Mouse (Mus musculus) ES-E14 (cell line): Measurements from ENCODE around the gene Plekhh2. TPM values are rescaled to one million over a fixed set of nuclear protein-coding genes. Genes with fewer than 3 reads are reported as not detected.

Experiments used
- DNase-seq: peaks from one replicate; pipeline ENCODE4 v3.0.0-alpha.2; 2013; ENCODE audit warnings: low read depth, low spot score
- H3K27ac ChIP-seq: 2 replicates; pipeline ENCODE4 v1.5.1; 2012; ENCODE audit warnings: low read depth, mild to moderate bottlenecking, low read length, moderate library complexity, mixed read lengths; ENCODE audit not compliant: poor library complexity, insufficient read depth, severe bottlenecking
- H3K36me3 ChIP-seq: 2 replicates; pipeline ENCODE4 v1.6.1; 2012; ENCODE audit warnings: mild to moderate bottlenecking, low read length, moderate library complexity, mixed read lengths; ENCODE audit not compliant: control insufficient read depth, poor library complexity, insufficient read depth, severe bottlenecking
- H3K4me1 ChIP-seq, 2 experiments: fragments of 150-350 bp in 1 of 2; sonication (generic) in 1 of 2; 2 replicates each; pipeline ENCODE4 v1.6.1; 2012; ENCODE audit warnings: low read length in 2 of 2, mild to moderate bottlenecking in 1 of 2, mixed read lengths in 1 of 2; ENCODE audit not compliant: control insufficient read depth in 2 of 2, insufficient read depth in 2 of 2, poor library complexity in 1 of 2
- H3K4me3 ChIP-seq, 2 experiments: fragments of 150-350 bp in 1 of 2; sonication (generic) in 1 of 2; 2 replicates each; pipeline ENCODE4 v1.5.1; 2012; ENCODE audit warnings: low read length in 2 of 2, low read depth in 1 of 2, mild to moderate bottlenecking in 1 of 2, mixed read lengths in 1 of 2; ENCODE audit not compliant: insufficient read depth in 1 of 2, poor library complexity in 1 of 2, severe bottlenecking in 1 of 2
- H3K9ac ChIP-seq: 2 replicates; pipeline ENCODE4 v1.6.1; 2012; ENCODE audit warnings: low read depth, mild to moderate bottlenecking, low read length, mixed read lengths; ENCODE audit not compliant: poor library complexity, insufficient read depth, severe bottlenecking
- H3K9me3 ChIP-seq: fragments of 150-350 bp; sonication (generic); 2 replicates; pipeline ENCODE4 v1.6.1; 2012; ENCODE audit warnings: low read depth, mild to moderate bottlenecking, low read length; ENCODE audit not compliant: control insufficient read depth, insufficient read depth
- CHD2 ChIP-seq: IDR thresholded peaks from 2 replicates; pipeline ENCODE4 v1.6.1; 2014; ENCODE audit warnings: mild to moderate bottlenecking, low read depth, low read length, inconsistent platforms
- HCFC1 ChIP-seq: IDR thresholded peaks from 2 replicates; pipeline ENCODE4 v1.6.1; 2012; ENCODE audit warnings: low read length, inconsistent platforms, borderline replicate concordance; ENCODE audit not compliant: insufficient read depth
- MAFK ChIP-seq: IDR thresholded peaks from 2 replicates; pipeline ENCODE4 v1.6.1; 2014; ENCODE audit warnings: mild to moderate bottlenecking, low read depth, low read length, inconsistent platforms; ENCODE audit not compliant: insufficient read depth
- ZC3H11A ChIP-seq: IDR thresholded peaks from 2 replicates; pipeline ENCODE4 v1.6.1; 2012; ENCODE audit warnings: low read depth, mild to moderate bottlenecking, inconsistent platforms, low read length, borderline replicate concordance
- ZNF384 ChIP-seq: IDR thresholded peaks from 2 replicates; pipeline ENCODE4 v1.6.1; 2012; ENCODE audit warnings: low read depth, low read length, inconsistent platforms
- in situ Hi-C, 2 experiments: fragments of 600-800 bp; cut with MboI; formaldehyde crosslinking; loops; one replicate each; pipeline ENCODE4 v1.15.1; 2025; ENCODE audit warnings: low sequenced_read_pairs in 2 of 2, inconsistent platforms in 1 of 2; ENCODE audit not compliant: unreplicated experiment in 2 of 2
- total RNA-seq: library from RNA; depleted of rRNA; stranded (reverse); fragments of 300-350 nt; gene quantifications from 2 replicates; pipeline ENCODE4 v1.2.3, GENCODE M21; 2012

Plekhh2 gene
- total RNA-seq, 1 experiment: 4.0 TPM

- TF ChIP-seq ZC3H11A (no peak), CHD2 (no peak), MAFK (no peak), ZNF384 (no peak), HCFC1 (no peak)
- in situ Hi-C loops: no loop called here
- DNase-seq: no peak
- Histone ChIP-seq H3K9ac (no peak overlapping the region), H3K4me1 (peaks cover 0 to 13% of the 10 kb centered on the region in 2 experiments; a peak in 2 of 4 replicates), H3K4me3 (no peak overlapping the region), H3K9me3 (no peaks in the 10 kb centered on the region), H3K36me3 (no peaks in the 10 kb centered on the region), H3K27ac (no peak overlapping the region)
These were observed 133.4 kb downstream of the Plekhh2 start for GRCm38 (mm10) chr17:84645119-84645518.

DNA sequence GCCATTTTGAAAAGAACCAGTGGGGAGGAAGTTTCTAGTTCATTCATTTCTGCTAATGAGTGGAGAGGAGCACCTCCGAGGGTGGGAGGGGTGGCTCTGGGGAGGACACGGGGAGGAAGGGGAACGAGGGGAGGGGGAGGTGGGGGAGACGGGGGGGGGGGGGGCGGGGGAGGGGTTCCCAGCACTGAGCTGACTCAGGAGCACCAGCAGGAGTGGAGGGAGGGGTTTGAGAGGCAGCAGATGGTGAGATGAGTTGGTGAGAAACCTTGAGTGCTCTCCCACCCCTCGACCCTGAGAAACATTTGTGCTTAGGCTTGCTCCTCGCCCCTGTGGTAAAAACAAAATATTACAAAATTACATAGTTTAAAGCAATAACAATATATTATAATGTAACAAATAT lies 134.2 kb downstream of the Plekhh2 start:
- in situ Hi-C loops: no loop called here
- H3K36me3 ChIP-seq: no peaks in the 10 kb centered on the region
- DNase-seq: no peak

GRCm38 (mm10) chr17:84646477-84646876 lies 134.8 kb downstream of the Plekhh2 start:
- no peak overlapping the region for H3K27ac ChIP-seq
- H3K4me3 ChIP-seq: no peak overlapping the region
- H3K9me3 ChIP-seq: no peaks in the 10 kb centered on the region
- H3K9ac ChIP-seq: no peak overlapping the region
- no peak for DNase-seq
- no peaks in the 10 kb centered on the region for H3K36me3 ChIP-seq
- TF ChIP-seq CHD2 (no peak), ZC3H11A (no peak)
- in situ Hi-C loops: no loop called here
- peaks cover 0 to 13% of the 10 kb centered on the region in 2 experiments; a peak in 2 of 4 replicates for H3K4me1 ChIP-seq

More for the DNA sequence above, 134.2 kb downstream of the Plekhh2 start:
- TF ChIP-seq CHD2: no peak
- no peak for TF ChIP-seq MAFK
- no peak for TF ChIP-seq ZC3H11A
- TF ChIP-seq ZNF384: no peak
- no peak for TF ChIP-seq HCFC1
- no peak overlapping the region for H3K4me3 ChIP-seq
- peaks cover 0 to 13% of the 10 kb centered on the region in 2 experiments; a peak in 2 of 4 replicates for H3K4me1 ChIP-seq
- H3K9ac ChIP-seq: no peak overlapping the region
- no peak overlapping the region for H3K27ac ChIP-seq
- H3K9me3 ChIP-seq: no peaks in the 10 kb centered on the region

DNA sequence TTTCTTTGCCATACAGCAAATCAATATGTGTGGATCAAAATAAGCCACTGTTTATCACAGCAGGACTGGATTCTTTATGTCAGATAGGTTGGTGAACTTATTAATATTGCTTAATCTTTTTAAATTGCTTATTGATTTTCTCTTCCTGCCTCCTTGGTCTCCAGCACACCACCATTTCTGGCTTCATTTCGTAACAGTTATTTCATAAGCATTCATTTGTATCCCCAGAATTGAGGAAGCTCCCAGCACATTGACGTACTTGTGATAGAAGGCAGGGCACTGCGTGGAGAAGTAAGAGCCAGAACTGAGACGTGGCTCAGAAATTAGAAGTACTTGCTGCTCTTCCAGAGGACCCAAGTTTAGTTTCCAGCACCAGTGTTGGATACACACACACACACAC lies 135.9 kb downstream of the Plekhh2 start:
- DNase-seq: no peak
- no peak overlapping the region for H3K4me3 ChIP-seq
- TF ChIP-seq HCFC1: no peak
- TF ChIP-seq MAFK: no peak
- TF ChIP-seq ZNF384: no peak
- no peak for TF ChIP-seq CHD2
- TF ChIP-seq ZC3H11A: no peak
- H3K4me1 ChIP-seq: peaks cover 0 to 13% of the 10 kb centered on the region in 2 experiments; a peak in 2 of 4 replicates
- H3K27ac ChIP-seq: no peak overlapping the region
- in situ Hi-C loops: no loop called here
- H3K9me3 ChIP-seq: no peaks in the 10 kb centered on the region
- H3K9ac ChIP-seq: no peak overlapping the region
- no peaks in the 10 kb centered on the region for H3K36me3 ChIP-seq
